In genomic region chr3:101729044-101729443, GRCm38 (mm10) we compare ENCODE assay signal across 26 mouse cellular contexts.
"Had no signal": no experiment of that assay in that cellular context is flagged by ENCODE, and none has a peak within 500 bp of the region (broad histone marks: within the 10 kb centered on the region; RNA-seq: fewer than 3 reads in every experiment).

No protein-coding gene starts in this region.

- H3K4me3 ChIP-seq: embryonic facial prominence, embryonic 10.5 days; embryonic facial prominence, embryonic 12.5 days; embryonic facial prominence, embryonic 13.5 days; embryonic facial prominence, embryonic 15.5 days; erythroblast, embryonic 14.5 days; forebrain, embryonic 10.5 days; forebrain, embryonic 12.5 days; forebrain, embryonic 13.5 days; forebrain, embryonic 15.5 days; gastrocnemius, adult 2 months; heart, adult 2 months had no signal

- H3K4me2 ChIP-seq: embryonic facial prominence, embryonic 12.5 days; embryonic facial prominence, embryonic 13.5 days; embryonic facial prominence, embryonic 15.5 days; forebrain, embryonic 12.5 days; forebrain, embryonic 13.5 days; forebrain, embryonic 15.5 days had no signal

- DNase-seq: cerebellum, adult 2 months; cerebellum, adult 8-10 months; cerebellum, adult 9-10 months; cerebellum, adult 9-11 months; cerebellum, postnatal 10 days; cerebellum, postnatal 14 days; cerebellum, postnatal 25 days; cerebellum, postnatal 36 days; embryo, embryonic 11 days; forebrain, postnatal 0 days; gastrocnemius, adult 2 months; gastrocnemius, postnatal 10 days; gastrocnemius, postnatal 14 days; gastrocnemius, postnatal 25 days; gastrocnemius, postnatal 36 days; heart, adult 18-20 months; heart, adult 2 months had no signal

- H3K36me3 ChIP-seq: embryonic facial prominence, embryonic 10.5 days; embryonic facial prominence, embryonic 12.5 days; embryonic facial prominence, embryonic 13.5 days; embryonic facial prominence, embryonic 15.5 days; forebrain, embryonic 10.5 days; forebrain, embryonic 12.5 days; forebrain, embryonic 15.5 days had no signal

- H3K27me3 ChIP-seq: embryonic facial prominence, embryonic 12.5 days; embryonic facial prominence, embryonic 13.5 days; embryonic facial prominence, embryonic 15.5 days; forebrain, embryonic 12.5 days; forebrain, embryonic 13.5 days; forebrain, embryonic 15.5 days had no signal
